Mouse (Mus musculus) erythroblast, embryonic 14.5 days (primary cell): Measurements from ENCODE around the gene Pigq.

Experiments used
- GATA1 ChIP-seq: IDR thresholded peaks from 2 replicates; pipeline ENCODE4 v1.6.1; 2012; ENCODE audit warnings: low read length, inconsistent platforms, mixed read lengths
- TAL1 ChIP-seq: IDR thresholded peaks from 3 replicates; pipeline ENCODE4 v1.6.1; 2012; ENCODE audit warnings: low read length, inconsistent platforms, mixed read lengths

GRCm38 (mm10) chr17:25990331-25990730, 45.6 kb upstream of the Pigq start:
- TF ChIP-seq GATA1, result no peak
- TF ChIP-seq TAL1, result no peak
